Mouse (Mus musculus): ENCODE measurements around the gene Hmga2.

- TF ChIP-seq MAFK (IDR thresholded peaks at IDR 0.05; ENCODE audit: insufficient read depth, low read depth, low read length) (no peak), CHD2 (IDR thresholded peaks at IDR 0.05; ENCODE audit: low read depth, low read length) (no peak), ZC3H11A (IDR thresholded peaks at IDR 0.05; ENCODE audit: borderline replicate concordance, low read depth, low read length) (no peak), HCFC1 (IDR thresholded peaks at IDR 0.05; ENCODE audit: borderline replicate concordance, insufficient read depth, low read length) (no peak)
Measured at GRCm38 (mm10) chr10:120384040-120384439, 92.2 kb downstream of the Hmga2 start.

All from ES-E14 (cell line).